Mouse (Mus musculus): ENCODE results near the gene Myo1d. TPM values are rescaled to one million over a fixed set of nuclear protein-coding genes. Genes with fewer than 3 reads are reported as not detected.

Gene Myo1d
- total RNA-seq, 2 experiments from 2014 or later: 2.0 to 7.2 TPM

GRCm38 (mm10) chr11:80508361-80509175 lies 271.3 kb downstream of the Myo1d start:
- peak; percentile 59 for ATAC-seq (replicated peaks; ENCODE audit: poor library complexity)

- ATAC-seq (replicated peaks; ENCODE audit: poor library complexity): no peak
Measured at GRCm38 (mm10) chr11:80507791-80508190, 272.0 kb downstream of the Myo1d start.

- no peak for ATAC-seq (replicated peaks; ENCODE audit: poor library complexity)
Measured at GRCm38 (mm10) chr11:80506483-80506882, 273.3 kb downstream of the Myo1d start.

GRCm38 (mm10) chr11:80505581-80505980 lies 274.2 kb downstream of the Myo1d start:
- no peak for ATAC-seq (replicated peaks; ENCODE audit: poor library complexity)

GRCm38 (mm10) chr11:80504519-80505385 lies 275.1 kb downstream of the Myo1d start:
- peak; percentile 81 for ATAC-seq (replicated peaks; ENCODE audit: poor library complexity)

- ATAC-seq (replicated peaks; ENCODE audit: poor library complexity): no peak
Measured at GRCm38 (mm10) chr11:80503726-80504452, 275.9 kb downstream of the Myo1d start.

- ATAC-seq (replicated peaks; ENCODE audit: poor library complexity): no peak
Measured at GRCm38 (mm10) chr11:80503281-80503680, 276.5 kb downstream of the Myo1d start.

GRCm38 (mm10) chr11:80499550-80499952 lies 280.3 kb downstream of the Myo1d start:
- no peak for ATAC-seq (replicated peaks; ENCODE audit: poor library complexity)

GRCm38 (mm10) chr11:80498328-80499070 lies 281.3 kb downstream of the Myo1d start:
- ATAC-seq (replicated peaks; ENCODE audit: poor library complexity): no peak

GRCm38 (mm10) chr11:80497225-80497919 lies 282.5 kb downstream of the Myo1d start:
- no peak for ATAC-seq (replicated peaks; ENCODE audit: poor library complexity)

GRCm38 (mm10) chr11:80496640-80497039 lies 283.2 kb downstream of the Myo1d start:
- ATAC-seq (replicated peaks; ENCODE audit: poor library complexity): no peak

- ATAC-seq (replicated peaks; ENCODE audit: poor library complexity): no peak
Measured at GRCm38 (mm10) chr11:80495972-80496371, 283.9 kb downstream of the Myo1d start.

GRCm38 (mm10) chr11:80494852-80495251 lies 285.0 kb downstream of the Myo1d start:
- peak; percentile 54 for ATAC-seq (replicated peaks; ENCODE audit: poor library complexity)

GRCm38 (mm10) chr11:80493186-80493585 lies 286.6 kb downstream of the Myo1d start:
- no peak for ATAC-seq (replicated peaks; ENCODE audit: poor library complexity)

- no peak for ATAC-seq (replicated peaks; ENCODE audit: poor library complexity)
Measured at GRCm38 (mm10) chr11:80490831-80491230, 289.0 kb downstream of the Myo1d start.

GRCm38 (mm10) chr11:80489882-80490196 lies 290.0 kb downstream of the Myo1d start:
- ATAC-seq (replicated peaks; ENCODE audit: poor library complexity): peak; percentile 84

- no peak for ATAC-seq (replicated peaks; ENCODE audit: poor library complexity)
Measured at GRCm38 (mm10) chr11:80489172-80489881, 290.5 kb downstream of the Myo1d start.

GRCm38 (mm10) chr11:80487904-80488587 lies 291.8 kb downstream of the Myo1d start:
- no peak for ATAC-seq (replicated peaks; ENCODE audit: poor library complexity)
